Mouse (Mus musculus): ENCODE measurements at regions not wholly inside any gene's neighbourhood (a gene's known extent, or its start where the extent isn't known, plus 50 kb on each side); places are given as distances from the start of the nearest gene placed in this dataset.

- TF ChIP-seq POLR2AphosphoS2 (IDR thresholded peaks at IDR 0.05; ENCODE audit: insufficient read length, low read depth): no peak
- no peak for TF ChIP-seq POLR2A (IDR thresholded peaks at IDR 0.05; ENCODE audit: insufficient read length, low read depth)
- no peak for TF ChIP-seq CEBPB (IDR thresholded peaks at IDR 0.05; ENCODE audit: insufficient read depth, poor library complexity, severe bottlenecking)
- TF ChIP-seq TCF12 (IDR thresholded peaks at IDR 0.05; ENCODE audit: insufficient read depth, poor library complexity, severe bottlenecking): no peak
Measured at GRCm38 (mm10) chr11:19330685-19331239, 312.0 kb upstream of the Meis1 start.
